Mouse (Mus musculus): ENCODE data around the gene Sema3e.

- no peak for TF ChIP-seq CHD2 (IDR thresholded peaks at IDR 0.05; ENCODE audit: low read depth, low read length)
- TF ChIP-seq ZC3H11A (IDR thresholded peaks at IDR 0.05; ENCODE audit: borderline replicate concordance, low read depth, low read length) = no peak
Observed at GRCm38 (mm10) chr5:14109001-14109400, 83.9 kb downstream of the Sema3e start.
